Mouse (Mus musculus) 416B (cell line): ENCODE measurements at regions not wholly inside any gene's neighbourhood (a gene's known extent, or its start where the extent isn't known, plus 50 kb on each side); places are given as distances from the start of the nearest gene placed in this dataset.
A peak's percentile ranks its signal among the peaks of the same experiment; 100 is the strongest.

Source experiments
- DNase-seq: peaks from one replicate; pipeline ENCODE4 v3.0.0; 2011; ENCODE audit warnings: low read depth

DNA sequence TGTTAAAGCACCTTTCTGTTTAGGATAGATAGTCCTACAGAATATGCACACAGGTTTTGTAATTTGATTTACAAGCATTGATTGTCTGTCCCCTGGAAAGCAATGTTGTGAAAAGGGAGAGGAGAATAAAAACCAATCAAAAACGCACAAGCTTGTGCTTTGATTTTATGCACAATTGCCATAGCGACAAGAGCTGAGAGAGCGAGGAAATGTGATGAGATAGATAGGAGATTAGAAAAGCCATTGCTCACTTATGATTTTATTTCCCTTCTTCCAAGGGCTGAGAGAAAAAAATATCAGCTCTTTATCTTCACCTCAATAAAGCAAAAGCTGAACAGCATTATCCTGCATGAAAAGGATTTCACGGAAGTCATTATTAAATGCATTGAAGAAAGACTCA is 133.0 kb upstream of the Nrxn1 start:
- no peak for DNase-seq

GRCm38 (mm10) chr17:91216429-91216828 is 123.6 kb upstream of the Nrxn1 start:
- peak; percentile 53 for DNase-seq

DNA sequence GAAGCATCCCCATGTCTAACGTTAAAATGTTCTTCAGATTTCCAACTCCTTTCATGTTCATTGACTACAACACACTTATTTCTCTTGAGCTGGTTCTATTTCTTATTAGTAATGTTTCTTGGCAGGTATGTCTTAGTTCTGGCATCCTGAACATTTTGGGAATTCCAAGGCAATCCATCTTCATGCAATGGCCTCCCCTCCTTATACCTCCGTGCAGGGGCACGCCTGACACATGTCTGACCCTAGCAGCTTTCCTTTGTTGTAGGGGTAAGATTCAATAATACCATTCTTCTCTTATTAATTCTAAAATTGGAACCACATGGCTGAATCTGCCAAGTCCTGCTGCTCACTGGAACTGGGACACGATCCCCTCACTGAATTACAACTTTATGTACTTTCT is 89.7 kb upstream of the Nrxn1 start:
- no peak for DNase-seq

- peak; percentile 15 for DNase-seq
Observed at GRCm38 (mm10) chr17:91161834-91162233, 69.0 kb upstream of the Nrxn1 start.
